Mouse (Mus musculus) embryonic stem cell, embryonic (primary cell): ENCODE measurements around the gene Bola2.

Experiments
- CTCF ChIA-PET, 4 experiments: fragments of 300-600 bp in 2 of 4; fragments of 350-600 bp in 2 of 4; sonication (Branson Sonifier 250); formaldehyde crosslinking; loops; one replicate each; lab custom pipeline; 2022; ENCODE audit warnings: inconsistent platforms in 2 of 4; lab: Charles Lee
- POLR2A ChIA-PET, 4 experiments: fragments of 300-600 bp in 2 of 4; fragments of 350-600 bp in 2 of 4; sonication (Branson Sonifier 250); formaldehyde crosslinking; loops; one replicate each; lab custom pipeline; 2022; ENCODE audit warnings: antibody characterized with exemption in 4 of 4, inconsistent platforms in 1 of 4; lab: Charles Lee

Gene Bola2

GRCm38 (mm10) chr7:126695210-126695611 is at the start of gene Bola2:
TSS of gene Bola2 (plus strand) at chr7:126695401.
- POLR2A ChIA-PET = interaction anchor here in 2 of 4 experiments (0.9 to 6.0 kb wide), 15 partner anchors 9 to 423 kb away, joined by 3 to 60 read pairs (median 6); partner anchors contain the start of genes Apobr (in 1 of the 2), Cln3 (in 1 of the 2), Coro1a (in 1 of the 2) and Sbk1 (in 1 of the 2)
- CTCF ChIA-PET = interaction anchor here in 2 of 4 experiments (0.9 to 2.6 kb wide), 5 partner anchors 9 to 108 kb away, joined by 4 to 22 read pairs (median 8); partner anchors contain the start of gene Sgf29 (in 2 of the 2)

GRCm38 (mm10) chr7:126645708-126646107 is 49.5 kb upstream of the Bola2 start:
- CTCF ChIA-PET = interaction anchor here in 3 of 4 experiments (0.8 to 5.2 kb wide), 7 partner anchors 34 to 131 kb away, joined by 3 to 46 read pairs (median 3); no protein-coding TSS in a partner anchor
- POLR2A ChIA-PET = interaction anchor here (0.7 to 2.0 kb wide), 11 partner anchors 11 to 84 kb away, joined by 3 to 13 read pairs (median 4); partner anchors contain the start of gene Apobr (in 1 of the 4)

GRCm38 (mm10) chr7:126648486-126648885 is 46.7 kb upstream of the Bola2 start:
- ChIA-PET CTCF (interaction anchor here (0.5 to 5.2 kb wide), 27 partner anchors 10 to 818 kb away, joined by 3 to 46 read pairs (median 3); partner anchors contain the start of genes Bola2 (in 1 of the 4) and Spns1 (in 1 of the 4)), POLR2A (interaction anchor here (0.6 to 4.3 kb wide), 48 partner anchors 8 to 456 kb away, joined by 3 to 60 read pairs (median 5); partner anchors contain the start of genes Apobr (in 2 of the 4), Bola2 (in 2 of the 4), Cln3 (in 2 of the 4) and Eif3c (in 1 of the 4))

DNA sequence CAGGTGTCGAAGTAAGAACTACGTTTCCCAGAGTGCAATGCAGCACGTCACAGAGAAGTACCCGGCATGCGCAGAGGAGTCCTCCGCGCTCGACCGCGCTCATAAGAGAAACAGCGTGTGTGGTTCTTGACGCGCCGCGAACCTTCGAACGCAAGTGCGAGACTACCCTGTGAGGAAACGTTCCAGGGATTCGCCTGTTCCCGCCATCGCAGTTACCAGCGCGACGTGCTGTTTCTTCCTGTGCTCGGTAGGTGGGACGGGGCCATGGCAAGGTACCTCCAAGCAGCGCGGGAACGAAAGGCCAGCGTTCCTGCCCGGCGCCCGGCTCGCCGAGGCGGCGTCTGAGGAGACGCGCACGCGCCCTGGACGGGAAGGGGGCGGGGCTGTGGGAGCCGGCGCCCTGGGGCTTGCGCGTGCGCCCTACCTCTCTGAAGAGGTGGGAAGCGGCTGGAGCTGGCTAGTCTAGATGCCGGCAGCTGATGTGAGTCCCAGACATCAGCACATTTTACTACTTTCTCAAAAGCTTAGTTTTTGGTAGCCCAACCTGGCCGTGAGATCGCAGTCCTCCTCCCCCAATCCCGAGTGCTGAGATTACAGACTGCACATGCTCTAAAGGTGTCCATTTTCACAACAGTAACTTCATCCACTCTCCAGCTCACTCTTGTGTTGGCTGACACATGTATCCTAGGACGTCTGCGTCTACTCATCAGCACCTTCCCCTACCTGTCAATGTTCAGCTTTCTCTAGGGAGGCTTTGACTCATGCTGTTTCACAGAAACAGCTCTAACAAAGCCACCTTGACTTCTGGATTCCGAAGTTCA is 45.8 kb upstream of the Bola2 start, which contains the start of gene Sgf29:
Gene Sgf29 (plus strand): TSS at position 79 of the 821 bp plus-strand sequence.
- ChIA-PET POLR2A (interaction anchor here (0.6 to 4.3 kb wide), 66 partner anchors 8 to 455 kb away, joined by 3 to 60 read pairs (median 4); partner anchors contain the start of genes Apobr (in 2 of the 4), Cln3 (in 2 of the 4), Eif3c (in 2 of the 4) and AI467606 (in 1 of the 4)), CTCF (interaction anchor here (0.6 to 5.2 kb wide), 18 partner anchors 29 to 819 kb away, joined by 3 to 46 read pairs (median 4); partner anchors contain the start of gene Bola2 (in 1 of the 4))

- POLR2A ChIA-PET = interaction anchor here in 1 of 4 experiments (1.3 to 4.3 kb wide), 5 partner anchors 18 to 123 kb away, joined by 4 to 60 read pairs (median 11); partner anchors contain the start of gene Bola2
- CTCF ChIA-PET = interaction anchor here in 2 of 4 experiments (1.3 to 2.7 kb wide), 3 partner anchors 42 to 63 kb away, joined by 4 to 6 read pairs (median 4); no protein-coding TSS in a partner anchor
Measured at GRCm38 (mm10) chr7:126650852-126651251, 44.3 kb upstream of the Bola2 start.

DNA sequence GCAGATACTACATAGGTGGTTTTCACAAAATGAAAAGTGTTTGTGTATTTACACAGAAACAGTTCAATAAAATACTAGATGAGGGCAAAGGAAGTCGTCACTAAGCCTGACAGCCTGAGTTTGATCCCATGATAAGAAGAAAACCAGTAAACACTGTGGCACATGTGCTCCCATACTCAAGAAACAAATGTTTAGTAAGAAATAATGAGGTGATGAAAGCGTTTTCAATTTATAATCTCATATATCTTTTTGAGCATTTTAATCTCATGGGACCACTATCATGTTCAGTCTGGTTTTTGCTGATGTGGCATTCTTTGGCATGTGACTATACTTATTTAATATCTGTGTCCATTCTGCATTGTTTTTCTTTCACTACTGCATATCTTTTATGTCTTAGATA is 41.2 kb upstream of the Bola2 start:
- ChIA-PET POLR2A (no interaction called here), CTCF (interaction anchor here in 1 of 4 experiments (1.1 kb wide), 1 partner anchor 39 kb away, joined by 3 read pairs; no protein-coding TSS in a partner anchor)

- ChIA-PET POLR2A (interaction anchor here in 1 of 4 experiments (0.6 to 1.1 kb wide), 2 partner anchors 33 to 76 kb away, joined by 3 to 6 read pairs; no protein-coding TSS in a partner anchor), CTCF (no interaction called here)
Measured at GRCm38 (mm10) chr7:126655695-126656094, 39.5 kb upstream of the Bola2 start.

GRCm38 (mm10) chr7:126657522-126657921 is 37.7 kb upstream of the Bola2 start:
- ChIA-PET CTCF (no interaction called here), POLR2A (interaction anchor here in 3 of 4 experiments (0.6 to 1.6 kb wide), 7 partner anchors 8 to 82 kb away, joined by 3 to 7 read pairs (median 3); partner anchors contain the start of genes Sgf29 (in 1 of the 3) and Sult1a1 (in 1 of the 3))

GRCm38 (mm10) chr7:126659771-126660170 is 35.4 kb upstream of the Bola2 start:
- POLR2A ChIA-PET = interaction anchor here in 3 of 4 experiments (0.6 to 3.5 kb wide), 5 partner anchors 8 to 280 kb away, joined by 4 to 16 read pairs (median 6); partner anchors contain the start of gene Sgf29 (in 2 of the 3)
- CTCF ChIA-PET = no interaction called here

- POLR2A ChIA-PET = interaction anchor here in 2 of 4 experiments (0.8 to 2.3 kb wide), 3 partner anchors 15 to 97 kb away, joined by 3 to 8 read pairs (median 3); partner anchors contain the start of genes Bola2 (in 1 of the 2) and Eif3c (in 1 of the 2)
- CTCF ChIA-PET = no interaction called here
Measured at GRCm38 (mm10) chr7:126663646-126664045, 31.6 kb upstream of the Bola2 start.

DNA sequence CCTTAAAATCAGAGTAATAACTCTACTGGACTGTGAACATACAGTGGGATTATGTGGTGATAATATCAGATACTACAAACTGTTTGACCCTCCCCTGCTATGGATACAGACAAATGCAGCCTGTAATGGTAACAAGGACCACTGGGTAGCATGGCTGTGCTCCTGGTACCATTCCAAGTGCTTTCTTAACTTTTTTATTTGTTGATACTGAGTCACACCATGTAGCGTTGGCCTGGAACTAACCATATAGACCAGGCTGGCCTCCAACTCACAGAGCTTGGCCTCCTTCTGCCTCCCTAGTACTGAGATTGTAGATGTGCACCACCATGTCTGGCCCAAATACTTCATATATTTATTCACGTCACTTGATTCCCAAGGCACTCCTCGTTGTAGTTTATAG is 29.9 kb upstream of the Bola2 start:
- ChIA-PET POLR2A (interaction anchor here in 2 of 4 experiments (0.9 to 2.7 kb wide), 7 partner anchors 16 to 190 kb away, joined by 3 to 11 read pairs (median 4); partner anchors contain the start of genes Bola2 (in 1 of the 2), Eif3c (in 1 of the 2), Sgf29 (in 1 of the 2) and Sh2b1 (in 1 of the 2)), CTCF (interaction anchor here in 1 of 4 experiments (0.6 kb wide), 1 partner anchor 28 kb away, joined by 3 read pairs; no protein-coding TSS in a partner anchor)

DNA sequence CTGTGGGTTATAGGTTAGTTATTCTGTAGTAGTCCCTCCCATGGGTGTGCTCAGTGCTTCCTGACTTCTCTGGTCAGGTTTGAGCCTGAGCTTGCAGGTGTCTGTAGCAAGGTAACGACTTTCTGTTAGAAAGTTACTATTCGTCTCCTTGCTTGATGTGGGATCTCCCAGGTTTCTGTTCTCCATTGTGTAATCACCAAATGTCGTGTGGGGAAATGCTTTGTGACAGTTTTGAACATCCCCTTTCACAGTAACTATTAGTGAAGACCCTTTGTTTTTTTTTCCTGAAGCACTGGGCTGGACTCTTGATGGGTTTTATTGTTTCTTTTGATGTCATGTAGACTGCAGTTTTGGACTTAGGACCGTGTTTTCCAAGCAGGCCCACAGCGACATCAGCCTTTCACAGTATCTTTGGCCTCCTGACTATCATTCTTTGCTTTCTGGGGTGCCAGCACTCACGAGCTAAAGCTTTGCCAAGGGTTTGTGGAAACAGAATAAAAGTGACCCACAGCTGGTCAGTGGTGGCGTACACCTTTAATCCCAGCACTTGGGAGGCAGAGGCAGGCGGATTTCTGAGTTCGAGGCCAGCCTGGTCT is 27.6 kb upstream of the Bola2 start:
- POLR2A ChIA-PET = interaction anchor here in 3 of 4 experiments (0.7 to 2.4 kb wide), 5 partner anchors 8 to 75 kb away, joined by 3 to 11 read pairs (median 4); no protein-coding TSS in a partner anchor
- CTCF ChIA-PET = interaction anchor here in 1 of 4 experiments (0.6 kb wide), 1 partner anchor 143 kb away, joined by 4 read pairs; no protein-coding TSS in a partner anchor

- POLR2A ChIA-PET = interaction anchor here in 3 of 4 experiments (0.6 to 2.4 kb wide), 8 partner anchors 9 to 74 kb away, joined by 3 to 11 read pairs (median 3); no protein-coding TSS in a partner anchor
- CTCF ChIA-PET = interaction anchor here in 2 of 4 experiments (0.5 to 1.5 kb wide), 4 partner anchors 10 to 142 kb away, joined by 4 to 13 read pairs (median 4); no protein-coding TSS in a partner anchor
Measured at GRCm38 (mm10) chr7:126668452-126668851, 26.7 kb upstream of the Bola2 start.

DNA sequence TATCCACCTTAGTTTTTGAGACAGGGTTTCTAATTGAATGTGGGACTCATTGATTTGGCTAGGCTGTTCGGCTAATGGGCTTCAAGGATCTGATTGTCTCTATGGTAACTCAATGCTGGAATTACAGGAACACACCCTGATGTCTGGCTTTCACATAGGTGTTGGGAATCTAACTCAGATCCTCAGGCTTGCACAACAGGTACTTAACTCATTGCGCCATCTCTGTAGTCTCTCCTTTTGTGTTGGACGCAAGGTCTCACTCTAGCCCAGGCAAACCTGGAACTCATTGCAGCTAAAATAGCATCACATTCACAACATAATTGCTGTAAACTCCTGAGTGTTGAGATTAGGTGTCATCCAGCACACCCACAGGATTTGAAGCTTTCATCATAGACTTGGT is 25.0 kb upstream of the Bola2 start:
- ChIA-PET POLR2A (interaction anchor here in 2 of 4 experiments (1.1 to 1.4 kb wide), 2 partner anchors 16 to 20 kb away, joined by 3 read pairs; no protein-coding TSS in a partner anchor), CTCF (no interaction called here)

- CTCF ChIA-PET = no interaction called here
- POLR2A ChIA-PET = interaction anchor here in 1 of 4 experiments (0.5 to 1.4 kb wide), 3 partner anchors 15 to 287 kb away, joined by 3 read pairs; partner anchors contain the start of gene Sgf29
Measured at GRCm38 (mm10) chr7:126672111-126672510, 23.1 kb upstream of the Bola2 start.

DNA sequence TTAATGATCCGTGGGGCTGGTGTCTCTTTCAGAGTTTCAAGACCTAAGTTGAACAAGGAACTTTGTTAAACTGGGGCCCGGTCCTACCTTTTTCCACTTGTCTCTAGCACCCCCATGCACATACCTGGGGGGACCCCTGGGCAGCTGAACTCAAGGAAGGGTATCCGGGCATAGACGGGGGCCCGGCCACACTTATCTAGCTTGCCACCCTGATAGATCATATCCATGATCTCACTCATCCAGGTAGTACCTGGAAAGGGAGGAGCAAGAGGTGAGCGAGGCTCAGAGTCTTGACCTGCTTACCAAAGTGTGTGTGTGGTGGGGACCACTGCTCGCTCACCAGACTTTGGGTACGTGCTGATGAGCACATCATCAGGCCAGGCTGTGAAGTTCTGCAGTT is 20.1 kb upstream of the Bola2 start:
- CTCF ChIA-PET = interaction anchor here in 1 of 4 experiments (0.6 kb wide), 1 partner anchor 75 kb away, joined by 3 read pairs; no protein-coding TSS in a partner anchor
- POLR2A ChIA-PET = interaction anchor here in 2 of 4 experiments (1.0 to 1.5 kb wide), 4 partner anchors 11 to 18 kb away, joined by 3 to 4 read pairs (median 4); no protein-coding TSS in a partner anchor

GRCm38 (mm10) chr7:126676207-126676606 is 19.0 kb upstream of the Bola2 start, which contains the start of gene Sult1a1:
TSS of gene Sult1a1 (minus strand) at chr7:126676432.
- ChIA-PET POLR2A (interaction anchor here in 2 of 4 experiments (1.0 to 1.5 kb wide), 6 partner anchors 10 to 92 kb away, joined by 3 to 4 read pairs (median 4); partner anchors contain the start of genes Apobr (in 1 of the 2) and Sgf29 (in 1 of the 2)), CTCF (no interaction called here)
